Mouse (Mus musculus) megakaryocyte, embryonic 14.5 days (primary cell): ENCODE measurements at regions not wholly inside any gene's neighbourhood (a gene's known extent, or its start where the extent isn't known, plus 50 kb on each side); places are given as distances from the start of the nearest gene placed in this dataset.

Experiments
- FLI1 ChIP-seq: IDR thresholded peaks from 2 replicates; pipeline ENCODE4 v1.6.1; 2012; ENCODE audit warnings: low read length, inconsistent platforms, mixed read lengths
- GATA1 ChIP-seq: IDR thresholded peaks from 3 replicates; pipeline ENCODE4 v1.6.1; 2012; ENCODE audit warnings: mixed read lengths, low read length, inconsistent platforms, borderline replicate concordance

DNA sequence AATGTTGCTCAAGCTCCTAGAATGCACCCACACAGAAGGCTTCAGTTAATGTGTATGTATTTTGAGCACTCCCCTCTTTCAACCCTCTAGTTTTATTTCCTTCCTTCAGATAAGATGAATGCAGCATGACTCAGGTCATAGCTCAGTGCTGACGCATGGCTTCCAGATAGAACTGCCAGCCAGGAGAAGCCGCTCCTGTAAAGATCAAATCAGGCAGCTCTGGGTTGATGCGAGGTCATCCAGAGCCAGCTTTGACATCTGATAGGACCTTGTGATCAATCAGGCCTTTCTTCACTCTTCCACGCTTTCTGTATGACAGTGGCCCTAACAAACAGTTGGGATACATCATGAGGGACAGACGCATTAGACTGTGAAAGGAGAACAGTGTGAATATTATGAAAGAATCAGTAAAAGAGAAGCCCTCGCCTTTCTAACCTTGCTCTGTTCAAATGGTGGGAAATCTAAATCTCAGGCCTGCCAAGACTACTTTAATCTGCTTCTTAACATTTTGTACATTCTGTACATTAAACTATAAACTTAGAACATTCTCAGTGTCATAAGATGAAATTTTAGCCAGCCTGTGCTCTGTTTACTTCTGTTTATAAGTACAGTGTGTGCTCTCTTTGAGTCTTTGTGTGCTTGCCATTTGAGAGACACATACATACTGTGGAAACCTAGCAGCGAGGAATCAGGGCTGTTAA, 807.9 kb upstream of the Tbl1xr1 start:
- no peak for TF ChIP-seq GATA1
- TF ChIP-seq FLI1 = no peak
